Mouse (Mus musculus) ES-E14 (cell line): ENCODE data around the gene Myh6. TPM values are rescaled to one million over a fixed set of nuclear protein-coding genes. Genes with fewer than 3 reads are reported as not detected.

Experiments
- DNase-seq: peaks from one replicate; pipeline ENCODE4 v3.0.0-alpha.2; 2013; ENCODE audit warnings: low read depth, low spot score
- H3K27ac ChIP-seq: 2 replicates; pipeline ENCODE4 v1.5.1; 2012; ENCODE audit warnings: low read depth, mild to moderate bottlenecking, low read length, moderate library complexity, mixed read lengths; ENCODE audit not compliant: poor library complexity, insufficient read depth, severe bottlenecking
- H3K36me3 ChIP-seq: 2 replicates; pipeline ENCODE4 v1.6.1; 2012; ENCODE audit warnings: mild to moderate bottlenecking, low read length, moderate library complexity, mixed read lengths; ENCODE audit not compliant: control insufficient read depth, poor library complexity, insufficient read depth, severe bottlenecking
- H3K4me1 ChIP-seq, 2 experiments: fragments of 150-350 bp in 1 of 2; sonication (generic) in 1 of 2; 2 replicates each; pipeline ENCODE4 v1.6.1; 2012; ENCODE audit warnings: low read length in 2 of 2, mild to moderate bottlenecking in 1 of 2, mixed read lengths in 1 of 2; ENCODE audit not compliant: control insufficient read depth in 2 of 2, insufficient read depth in 2 of 2, poor library complexity in 1 of 2
- H3K4me3 ChIP-seq, 2 experiments: fragments of 150-350 bp in 1 of 2; sonication (generic) in 1 of 2; 2 replicates each; pipeline ENCODE4 v1.5.1; 2012; ENCODE audit warnings: low read length in 2 of 2, low read depth in 1 of 2, mild to moderate bottlenecking in 1 of 2, mixed read lengths in 1 of 2; ENCODE audit not compliant: insufficient read depth in 1 of 2, poor library complexity in 1 of 2, severe bottlenecking in 1 of 2
- H3K9ac ChIP-seq: 2 replicates; pipeline ENCODE4 v1.6.1; 2012; ENCODE audit warnings: low read depth, mild to moderate bottlenecking, low read length, mixed read lengths; ENCODE audit not compliant: poor library complexity, insufficient read depth, severe bottlenecking
- H3K9me3 ChIP-seq: fragments of 150-350 bp; sonication (generic); 2 replicates; pipeline ENCODE4 v1.6.1; 2012; ENCODE audit warnings: low read depth, mild to moderate bottlenecking, low read length; ENCODE audit not compliant: control insufficient read depth, insufficient read depth
- CHD2 ChIP-seq: IDR thresholded peaks from 2 replicates; pipeline ENCODE4 v1.6.1; 2014; ENCODE audit warnings: mild to moderate bottlenecking, low read depth, low read length, inconsistent platforms
- HCFC1 ChIP-seq: IDR thresholded peaks from 2 replicates; pipeline ENCODE4 v1.6.1; 2012; ENCODE audit warnings: low read length, inconsistent platforms, borderline replicate concordance; ENCODE audit not compliant: insufficient read depth
- MAFK ChIP-seq: IDR thresholded peaks from 2 replicates; pipeline ENCODE4 v1.6.1; 2014; ENCODE audit warnings: mild to moderate bottlenecking, low read depth, low read length, inconsistent platforms; ENCODE audit not compliant: insufficient read depth
- ZC3H11A ChIP-seq: IDR thresholded peaks from 2 replicates; pipeline ENCODE4 v1.6.1; 2012; ENCODE audit warnings: low read depth, mild to moderate bottlenecking, inconsistent platforms, low read length, borderline replicate concordance
- ZNF384 ChIP-seq: IDR thresholded peaks from 2 replicates; pipeline ENCODE4 v1.6.1; 2012; ENCODE audit warnings: low read depth, low read length, inconsistent platforms
- in situ Hi-C, 2 experiments: fragments of 600-800 bp; cut with MboI; formaldehyde crosslinking; loops; one replicate each; pipeline ENCODE4 v1.15.1; 2025; ENCODE audit warnings: low sequenced_read_pairs in 2 of 2, inconsistent platforms in 1 of 2; ENCODE audit not compliant: unreplicated experiment in 2 of 2
- total RNA-seq: library from RNA; depleted of rRNA; stranded (reverse); fragments of 300-350 nt; gene quantifications from 2 replicates; pipeline ENCODE4 v1.2.3, GENCODE M21; 2012

Gene Myh6
- total RNA-seq, 1 experiment = 7.1 TPM

- H3K27ac ChIP-seq = no peak overlapping the region
- H3K9me3 ChIP-seq = no peaks in the 10 kb centered on the region
- no peak overlapping the region for H3K9ac ChIP-seq
- H3K36me3 ChIP-seq = no peaks in the 10 kb centered on the region
- in situ Hi-C loops = no loop called here
- DNase-seq = no peak
- H3K4me1 ChIP-seq = peaks cover under 1 to 3% of the 10 kb centered on the region in 2 experiments; a peak in 1 of 4 replicates
- H3K4me3 ChIP-seq = no peak overlapping the region
- TF ChIP-seq CHD2 = no peak
- no peak for TF ChIP-seq HCFC1
- no peak for TF ChIP-seq ZC3H11A
- no peak for TF ChIP-seq ZNF384
- no peak for TF ChIP-seq MAFK
Observed at GRCm38 (mm10) chr14:54944939-54945338, 21.8 kb downstream of the Myh6 start.

GRCm38 (mm10) chr14:54943971-54944370 is 22.8 kb downstream of the Myh6 start:
- no peak for DNase-seq
- no peak overlapping the region for H3K9ac ChIP-seq
- H3K4me3 ChIP-seq = no peak overlapping the region
- H3K36me3 ChIP-seq = no peaks in the 10 kb centered on the region
- H3K4me1 ChIP-seq = peaks cover 3 to 6% of the 10 kb centered on the region in 2 experiments; a peak in 2 of 4 replicates
- in situ Hi-C loops = no loop called here
- TF ChIP-seq ZNF384 = no peak
- no peak for TF ChIP-seq ZC3H11A
- no peak for TF ChIP-seq MAFK
- no peak for TF ChIP-seq HCFC1
- no peak for TF ChIP-seq CHD2
- H3K9me3 ChIP-seq = no peaks in the 10 kb centered on the region
- no peak overlapping the region for H3K27ac ChIP-seq

GRCm38 (mm10) chr14:54942479-54942878 is 24.2 kb downstream of the Myh6 start:
- no peak for TF ChIP-seq CHD2
- TF ChIP-seq ZNF384 = no peak
- no peak for TF ChIP-seq ZC3H11A
- TF ChIP-seq MAFK = no peak
- no peak for TF ChIP-seq HCFC1
- H3K9ac ChIP-seq = no peak overlapping the region
- DNase-seq = no peak
- H3K9me3 ChIP-seq = no peaks in the 10 kb centered on the region
- no peaks in the 10 kb centered on the region for H3K36me3 ChIP-seq
- no peak overlapping the region for H3K27ac ChIP-seq
- H3K4me3 ChIP-seq = no peak overlapping the region
- in situ Hi-C loops = no loop called here
- H3K4me1 ChIP-seq = peaks cover 3 to 9% of the 10 kb centered on the region in 2 experiments; a peak in 2 of 4 replicates

- in situ Hi-C loops = no loop called here
- H3K9me3 ChIP-seq = no peaks in the 10 kb centered on the region
- H3K27ac ChIP-seq = no peak overlapping the region
- no peak overlapping the region for H3K4me3 ChIP-seq
- H3K36me3 ChIP-seq = no peaks in the 10 kb centered on the region
- DNase-seq = no peak
- TF ChIP-seq ZNF384 = no peak
- no peak for TF ChIP-seq CHD2
- no peak for TF ChIP-seq ZC3H11A
- peaks cover 3 to 9% of the 10 kb centered on the region in 2 experiments; a peak in 2 of 4 replicates for H3K4me1 ChIP-seq
- H3K9ac ChIP-seq = no peak overlapping the region
Observed at GRCm38 (mm10) chr14:54941024-54941978, 25.4 kb downstream of the Myh6 start.
